Mouse (Mus musculus): Measurements from ENCODE around the gene Cdc42. TPM values are rescaled to one million over a fixed set of nuclear protein-coding genes. Genes with fewer than 3 reads are reported as not detected.

The Cdc42 gene
- polyA plus RNA-seq, 1 experiment = 17.0 TPM

- TF ChIP-seq GATA1 (IDR thresholded peaks at IDR 0.05; ENCODE audit: low read length) = no peak
Measured at GRCm38 (mm10) chr4:137286662-137286953, 70.9 kb downstream of the Cdc42 start.

GRCm38 (mm10) chr4:137285876-137286661 lies 71.5 kb downstream of the Cdc42 start:
- no peak for TF ChIP-seq GATA1 (IDR thresholded peaks at IDR 0.05; ENCODE audit: low read length)

GRCm38 (mm10) chr4:137283407-137283732 lies 74.2 kb downstream of the Cdc42 start:
- TF ChIP-seq GATA1 (IDR thresholded peaks at IDR 0.05; ENCODE audit: low read length) = no peak

- no peak for TF ChIP-seq GATA1 (IDR thresholded peaks at IDR 0.05; ENCODE audit: low read length)
Measured at GRCm38 (mm10) chr4:137282584-137283406, 74.7 kb downstream of the Cdc42 start.

GRCm38 (mm10) chr4:137282122-137282521 lies 75.4 kb downstream of the Cdc42 start:
- TF ChIP-seq GATA1 (IDR thresholded peaks at IDR 0.05; ENCODE audit: low read length) = no peak

- no peak for TF ChIP-seq GATA1 (IDR thresholded peaks at IDR 0.05; ENCODE audit: low read length)
Measured at GRCm38 (mm10) chr4:137281273-137281672, 76.2 kb downstream of the Cdc42 start.

- no peak for TF ChIP-seq GATA1 (IDR thresholded peaks at IDR 0.05; ENCODE audit: low read length)
Measured at GRCm38 (mm10) chr4:137279346-137279745, 78.2 kb downstream of the Cdc42 start.

GRCm38 (mm10) chr4:137278144-137279040 lies 79.1 kb downstream of the Cdc42 start:
- TF ChIP-seq GATA1 (IDR thresholded peaks at IDR 0.05; ENCODE audit: low read length) = no peak

GRCm38 (mm10) chr4:137277600-137278143 lies 79.8 kb downstream of the Cdc42 start:
- no peak for TF ChIP-seq GATA1 (IDR thresholded peaks at IDR 0.05; ENCODE audit: low read length)

- no peak for TF ChIP-seq GATA1 (IDR thresholded peaks at IDR 0.05; ENCODE audit: low read length)
Measured at GRCm38 (mm10) chr4:137277166-137277513, 80.4 kb downstream of the Cdc42 start, which contains the start of gene Wnt4. Gene Wnt4 (plus strand): TSS chr4:137277489.

GRCm38 (mm10) chr4:137276443-137277165 lies 80.9 kb downstream of the Cdc42 start:
- TF ChIP-seq GATA1 (IDR thresholded peaks at IDR 0.05; ENCODE audit: low read length) = no peak

GRCm38 (mm10) chr4:137274304-137274703 lies 83.2 kb downstream of the Cdc42 start:
- no peak for TF ChIP-seq GATA1 (IDR thresholded peaks at IDR 0.05; ENCODE audit: low read length)

- no peak for TF ChIP-seq GATA1 (IDR thresholded peaks at IDR 0.05; ENCODE audit: low read length)
Measured at GRCm38 (mm10) chr4:137271856-137272255, 85.7 kb downstream of the Cdc42 start.

Other genes with a start within 250 kb of the Cdc42 start
- not detected in 2 replicates for gene Wnt4, start 80.2 kb downstream of the Cdc42 start, polyA plus RNA-seq (2012)
- gene Cela3a, start 52.1 kb upstream of the Cdc42 start, polyA plus RNA-seq (2012) = not detected in 2 replicates
- gene Cela3b, start 72.8 kb upstream of the Cdc42 start, polyA plus RNA-seq (2012) = not detected in 2 replicates
- gene 1700013G24Rik, start 95.6 kb upstream of the Cdc42 start, polyA plus RNA-seq (2012) = not detected in 2 replicates
- gene Hspg2, start 111.0 kb upstream of the Cdc42 start, polyA plus RNA-seq (2012) = not detected in 2 replicates
- not detected in 2 replicates for gene Ldlrad2, start 216.8 kb upstream of the Cdc42 start, polyA plus RNA-seq (2012)
- gene Usp48, start 236.0 kb upstream of the Cdc42 start, polyA plus RNA-seq (2012) = 23.6 and 46.2 TPM in 2 replicates

Data from G1E-ER4 (cell line).